Mouse (Mus musculus): Measurements from ENCODE around the gene Tprn.
"Not testable (repeated sequence)": the region's sequence is repeated elsewhere in the genome, so short reads cannot be mapped to it uniquely, and the experiment has no call there.

Gene Tprn

DNA sequence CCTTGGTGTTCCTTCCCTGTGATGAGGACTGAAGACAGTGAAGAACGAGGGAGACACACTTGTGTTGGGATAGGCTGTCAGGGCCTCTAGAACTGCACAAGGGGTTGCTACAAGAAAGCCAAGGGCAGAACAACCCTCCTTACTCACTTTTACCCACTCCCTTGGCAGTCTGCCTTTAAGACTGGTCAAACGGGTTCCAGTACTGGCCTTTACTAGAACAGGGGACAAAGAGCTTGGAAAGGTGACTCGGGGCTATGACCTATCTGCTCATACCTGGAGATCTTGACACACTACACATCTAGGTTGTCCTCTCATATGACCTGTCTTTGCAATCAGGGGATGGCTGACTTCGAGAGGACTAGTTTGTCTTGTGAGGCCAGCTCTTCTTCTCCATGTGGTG, 24.9 kb upstream of the Tprn start:
- DNase-seq (ENCODE audit: low spot score) = no peak

DNA sequence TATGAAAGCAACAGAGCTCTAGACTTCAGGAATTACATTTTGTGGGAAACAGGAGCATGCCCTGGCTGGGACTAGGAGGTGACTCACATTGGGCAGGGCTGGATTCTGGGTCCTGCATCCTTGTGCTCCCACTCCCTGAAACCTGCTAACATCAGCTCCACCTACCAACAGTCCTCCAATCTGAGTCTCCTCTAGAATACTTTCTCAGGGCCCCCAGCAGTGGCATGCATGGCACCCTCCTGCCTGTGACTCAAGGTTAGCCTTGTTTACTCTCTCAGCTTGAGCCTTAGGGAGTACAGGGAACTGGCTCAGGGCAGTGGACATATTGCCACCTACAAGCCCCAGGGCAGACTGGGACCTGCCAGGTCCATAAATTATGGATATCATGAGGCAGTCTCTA, 24.3 kb upstream of the Tprn start:
- DNase-seq (ENCODE audit: low spot score) = no peak

DNA sequence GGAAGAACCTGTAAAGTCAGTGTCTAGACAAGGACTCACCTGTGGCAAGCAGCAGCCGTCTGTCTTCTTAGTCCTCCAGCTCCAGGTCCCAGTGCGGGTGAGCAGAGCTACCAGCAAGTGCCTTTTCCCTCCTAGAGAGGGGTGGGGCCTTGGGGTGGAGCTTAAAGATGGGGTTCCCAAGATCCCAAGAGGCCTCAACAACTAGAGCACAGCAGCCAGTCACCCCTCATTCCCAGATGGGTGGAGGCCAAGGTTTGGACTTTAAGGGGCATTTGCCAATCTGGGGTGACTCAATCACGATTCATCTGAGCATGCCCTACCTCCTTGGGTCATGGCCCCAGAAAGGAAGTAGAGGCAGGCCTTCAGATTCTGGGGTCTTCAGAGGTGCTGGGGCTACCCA, 22.7 kb upstream of the Tprn start:
- no peak for DNase-seq (ENCODE audit: low spot score)

DNA sequence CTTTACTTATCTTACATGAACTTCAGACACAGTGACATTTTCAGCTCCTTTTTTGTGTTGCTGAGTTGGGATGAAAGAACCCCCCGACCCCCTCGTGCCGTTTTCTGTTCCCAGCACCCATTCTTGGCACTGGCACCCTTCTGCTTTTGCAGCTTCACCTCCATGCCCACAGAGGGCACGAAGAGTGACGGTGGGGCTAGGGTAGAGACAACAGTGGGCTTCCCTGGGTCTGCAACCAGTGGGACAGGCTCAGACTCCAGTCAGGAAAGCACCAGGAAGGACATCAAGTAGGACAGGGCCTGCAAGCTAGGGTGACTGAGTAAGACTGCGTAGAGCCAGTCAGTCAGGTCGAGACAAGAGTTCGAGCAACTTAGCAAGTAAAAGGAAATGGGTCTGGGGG, 22.1 kb upstream of the Tprn start:
- no peak for DNase-seq (ENCODE audit: low spot score)

DNA sequence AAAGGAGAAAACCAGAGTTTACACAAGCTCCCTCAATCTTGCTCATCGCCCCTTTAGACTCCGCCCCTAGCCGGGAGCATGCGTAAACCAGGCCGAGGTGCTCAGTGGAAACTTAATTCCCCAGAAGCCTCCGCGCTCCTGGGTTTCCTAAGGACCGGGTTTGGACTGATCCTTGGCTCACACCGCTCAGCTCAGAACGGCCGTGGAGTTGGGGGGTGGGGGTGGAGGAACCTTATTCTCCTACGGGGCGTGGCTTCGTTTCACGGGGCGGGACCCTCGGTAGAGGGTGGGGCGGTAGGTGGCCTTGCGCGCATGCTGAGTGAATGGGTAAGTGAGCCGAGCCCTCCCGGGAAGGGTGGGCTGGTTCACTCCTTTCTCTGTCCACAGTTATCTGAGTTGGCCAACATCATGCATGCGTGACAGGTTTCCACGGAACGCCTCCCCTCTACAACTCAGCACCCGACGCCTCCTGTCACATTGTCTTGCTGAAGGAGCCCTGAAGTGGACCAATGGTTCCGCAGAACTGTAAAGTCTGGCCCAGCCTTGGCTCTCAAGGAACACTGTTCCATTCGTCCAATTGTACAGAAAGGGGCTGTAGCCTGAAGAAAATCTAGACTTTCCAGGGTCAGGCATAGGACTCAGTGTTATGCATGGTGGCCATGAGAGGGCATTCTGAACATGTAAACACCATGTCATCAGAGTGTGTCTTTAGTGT, 21.5 kb upstream of the Tprn start:
- peak; percentile 68 for DNase-seq (ENCODE audit: low spot score)

DNA sequence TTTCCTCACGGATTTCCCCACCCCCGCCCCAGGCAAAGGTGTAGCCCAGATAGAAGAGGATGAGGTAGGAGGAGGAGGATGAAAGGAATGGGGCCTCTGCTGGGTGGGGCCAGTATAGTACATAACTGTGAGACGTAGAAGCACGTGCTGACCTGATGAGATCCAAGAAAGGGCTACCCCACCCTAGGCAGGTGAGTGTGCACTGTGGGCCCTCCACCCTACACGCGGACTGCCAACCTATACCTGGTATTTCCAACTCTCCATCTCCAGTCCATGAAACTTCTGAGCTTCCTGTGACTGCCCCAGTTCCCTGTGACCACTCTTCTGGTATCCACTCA, 21.0 kb upstream of the Tprn start:
- DNase-seq (ENCODE audit: low spot score) = no peak

DNA sequence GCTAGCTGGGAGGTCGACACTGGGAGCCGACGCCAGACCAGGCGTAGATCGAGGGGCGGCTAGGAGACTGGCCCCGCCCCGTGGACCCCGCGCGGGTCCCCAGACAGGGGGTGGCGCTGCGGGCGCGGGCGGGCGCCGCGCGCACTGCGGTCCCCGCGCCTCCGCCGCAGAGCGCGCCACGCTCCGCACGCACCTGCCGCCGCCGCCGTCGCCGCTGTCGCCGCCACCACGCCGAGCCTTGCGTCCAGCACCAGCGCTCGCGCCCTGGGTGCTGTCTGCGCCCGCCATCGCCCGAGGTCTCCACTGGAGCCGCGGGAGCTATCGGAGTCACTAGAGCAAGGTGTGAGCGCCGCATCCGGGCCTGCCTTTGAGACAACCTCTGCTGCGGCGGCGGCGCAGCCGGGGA, 20.3 kb upstream of the Tprn start, which contains the start of the genes Rnf208 and Cysrt1:
Gene Rnf208 (plus strand): TSS at position 155 of the 406 bp plus-strand sequence.
Gene Cysrt1 (minus strand): TSS at position 352 of the 406 bp plus-strand sequence.
- no peak for DNase-seq (ENCODE audit: low spot score)

DNA sequence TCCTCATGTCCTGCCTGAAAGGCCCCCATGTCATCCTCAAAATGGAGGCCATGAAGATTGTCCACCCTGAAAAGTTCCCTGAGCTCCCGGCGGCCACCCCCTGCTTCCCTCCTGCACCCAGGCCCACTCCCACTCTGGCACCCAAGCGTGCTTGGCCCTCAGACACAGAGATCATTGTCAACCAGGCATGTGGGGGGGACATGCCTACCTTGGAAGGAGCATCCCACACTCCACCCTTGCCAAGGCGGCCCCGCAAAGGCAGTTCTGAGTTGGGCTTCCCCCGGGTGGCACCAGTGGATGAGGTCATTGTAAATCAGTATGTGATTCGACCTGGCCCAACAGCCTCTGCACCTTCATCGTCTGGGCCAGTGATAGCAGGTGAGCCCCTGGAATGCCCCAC, 19.1 kb upstream of the Tprn start:
- no peak for DNase-seq (ENCODE audit: low spot score)

DNA sequence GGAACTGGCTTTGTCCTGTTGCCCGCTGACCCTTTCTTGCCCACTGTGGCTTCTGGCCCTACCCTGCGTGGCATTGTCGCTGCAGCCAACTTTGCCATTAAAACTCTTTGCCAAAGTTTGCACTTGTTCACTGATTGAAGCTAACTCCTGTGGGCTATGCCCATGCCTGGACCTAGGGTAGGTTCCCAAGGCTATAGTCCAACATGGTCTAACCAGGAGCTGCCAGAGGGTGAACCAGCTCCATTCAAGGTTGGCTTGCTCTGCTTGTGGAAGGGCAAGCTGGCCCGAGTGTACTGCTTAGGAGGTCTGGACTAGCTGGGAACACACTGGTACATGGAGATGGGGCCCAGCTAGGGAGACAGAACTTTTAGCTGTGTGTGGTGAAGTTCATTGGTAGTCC, 18.3 kb upstream of the Tprn start:
- DNase-seq (ENCODE audit: low spot score) = no peak

DNA sequence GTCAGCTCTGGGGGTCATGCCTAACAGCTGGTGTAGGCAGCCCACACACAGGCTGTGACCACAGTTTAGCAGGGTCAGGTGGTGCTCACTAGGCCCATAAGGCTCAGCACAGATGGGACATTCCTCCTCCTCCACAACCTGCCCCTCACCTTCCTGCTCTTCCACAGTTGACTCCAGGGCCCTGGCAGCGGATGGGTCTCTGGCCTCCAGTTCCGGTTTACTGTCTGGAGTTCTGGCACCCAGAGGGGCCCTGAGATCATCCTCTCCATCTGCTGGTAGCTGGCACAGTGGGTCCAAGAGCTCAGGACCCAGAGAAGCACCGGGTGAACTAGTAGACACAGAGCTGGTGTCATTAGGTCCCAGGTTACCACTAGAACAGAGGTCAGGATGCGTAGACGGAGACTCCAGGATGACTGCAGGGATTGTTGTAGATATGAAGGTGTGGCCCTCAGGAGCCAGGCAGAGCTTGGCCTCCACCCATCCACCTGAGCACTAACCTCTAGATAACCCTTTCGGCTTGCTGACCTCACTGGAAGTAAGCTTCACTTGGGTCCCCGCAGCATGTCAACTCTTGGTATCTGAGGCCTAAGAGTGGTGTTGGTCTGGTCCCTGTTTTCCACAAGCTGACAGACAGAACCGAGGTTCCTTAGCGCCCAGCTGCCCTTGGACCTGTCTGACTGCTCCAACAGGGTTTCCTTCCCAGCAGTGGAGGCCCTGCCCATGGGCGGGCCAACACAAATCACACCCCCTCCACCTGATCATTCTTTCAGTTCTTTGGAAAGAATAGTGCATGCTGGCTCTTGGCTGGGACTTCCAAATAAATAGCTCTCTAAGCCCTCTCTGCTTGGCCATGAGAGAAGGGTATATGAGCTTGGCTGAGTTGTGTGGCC, 16.0 kb upstream of the Tprn start, which contains the start of gene AL732309.1:
Gene AL732309.1 (minus strand): TSS at position 681 of the 890 bp plus-strand sequence.
- DNase-seq (ENCODE audit: low spot score) = no peak

DNA sequence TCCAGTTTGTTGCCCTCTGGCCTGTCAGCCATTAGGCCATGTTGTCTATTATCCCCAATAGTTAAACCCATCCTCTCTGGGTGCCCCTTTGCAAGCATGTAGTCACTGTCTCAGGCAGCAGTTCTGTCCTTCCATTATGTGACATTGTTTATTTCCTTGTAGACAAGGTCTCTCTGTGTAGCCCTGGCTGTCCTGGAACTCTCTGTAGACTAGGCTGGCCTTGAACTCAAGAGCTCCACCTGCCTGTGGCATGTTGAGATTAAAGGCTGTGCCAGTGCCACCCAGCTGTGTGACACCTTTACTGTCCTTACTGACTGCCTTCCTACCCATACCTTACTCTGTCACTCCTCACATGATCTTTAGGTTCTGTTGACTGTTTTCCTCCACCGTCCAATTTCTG, 10.1 kb upstream of the Tprn start:
- no peak for DNase-seq (ENCODE audit: low spot score)

DNA sequence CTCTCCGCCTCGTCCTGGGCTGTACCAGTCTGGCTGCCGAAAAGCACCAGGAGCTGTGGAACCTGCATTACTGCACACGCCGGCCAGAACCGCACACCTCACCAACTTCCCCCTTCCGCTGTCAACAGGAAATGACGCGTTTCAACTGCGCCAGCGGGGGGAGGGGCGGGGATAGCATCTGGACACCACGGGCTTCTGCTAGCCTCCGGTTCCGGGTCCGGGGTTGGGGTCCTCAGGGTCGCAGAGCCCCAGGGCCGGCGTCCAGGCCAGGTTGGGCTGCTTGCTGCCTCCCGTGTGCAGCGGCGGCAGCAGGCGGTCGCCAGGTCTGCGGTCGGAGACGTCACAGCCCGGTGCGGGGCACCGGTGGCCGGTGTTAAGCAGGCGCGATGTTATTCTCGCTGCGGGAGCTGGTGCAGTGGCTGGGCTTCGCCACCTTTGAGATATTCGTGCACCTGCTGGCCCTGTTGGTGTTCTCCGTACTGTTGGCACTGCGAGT, 7.1 kb upstream of the Tprn start, which contains the start of gene Tmem203:
Gene Tmem203 (plus strand): TSS at position 156 of the 496 bp plus-strand sequence.
- DNase-seq (ENCODE audit: low spot score) = peak; percentile 68

DNA sequence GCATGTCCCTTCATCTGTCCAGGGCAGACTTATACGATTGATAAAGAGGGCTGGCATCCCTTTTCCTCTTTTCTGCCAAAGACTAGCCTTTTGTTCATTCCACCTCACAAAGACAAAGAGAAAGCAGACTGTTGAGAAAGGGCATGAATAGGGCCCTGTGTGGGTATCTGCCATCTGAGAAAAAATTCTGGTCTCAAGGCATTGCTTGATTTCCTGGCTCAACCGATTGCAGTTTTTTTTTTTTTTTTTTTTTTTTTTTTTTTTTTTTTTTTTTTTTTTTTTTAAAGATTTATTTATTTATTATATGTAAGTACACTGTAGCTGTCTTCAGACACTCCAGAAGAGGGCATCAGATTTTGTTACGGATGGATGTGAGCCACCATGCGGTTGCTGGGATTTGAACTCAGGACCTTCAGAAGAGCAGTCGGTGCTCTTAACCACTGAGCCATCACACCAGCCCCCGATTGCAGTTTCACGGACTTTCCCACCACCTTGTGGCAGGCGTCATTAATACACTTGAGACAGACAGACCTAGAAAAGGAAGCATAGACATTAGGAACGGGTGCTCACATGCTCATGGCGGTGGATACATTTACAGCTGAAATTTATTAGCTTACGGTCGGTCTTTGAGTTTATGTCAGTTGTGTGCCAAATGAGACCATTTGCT, 5.8 kb upstream of the Tprn start:
- not testable (repeated sequence) for DNase-seq (ENCODE audit: low spot score)

DNA sequence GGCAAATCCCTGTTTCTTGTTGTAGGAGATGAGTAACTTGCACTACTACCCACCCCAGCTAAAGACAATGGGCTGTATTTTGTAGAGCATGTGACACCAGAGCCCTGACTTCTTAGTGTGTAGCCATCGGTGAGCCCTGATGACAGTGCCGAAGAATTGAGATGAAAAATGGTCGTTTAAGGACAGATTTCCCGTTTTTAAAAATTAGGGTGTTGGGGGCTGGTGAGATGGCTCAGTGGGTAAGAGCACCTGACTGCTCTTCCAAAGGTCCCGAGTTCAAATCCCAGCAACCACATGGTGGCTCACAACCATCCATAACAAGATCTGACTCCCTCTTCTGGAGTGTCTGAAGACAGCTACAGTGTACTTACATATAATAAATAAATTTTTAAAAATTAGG, 5.2 kb upstream of the Tprn start:
- DNase-seq (ENCODE audit: low spot score) = not testable (repeated sequence)

DNA sequence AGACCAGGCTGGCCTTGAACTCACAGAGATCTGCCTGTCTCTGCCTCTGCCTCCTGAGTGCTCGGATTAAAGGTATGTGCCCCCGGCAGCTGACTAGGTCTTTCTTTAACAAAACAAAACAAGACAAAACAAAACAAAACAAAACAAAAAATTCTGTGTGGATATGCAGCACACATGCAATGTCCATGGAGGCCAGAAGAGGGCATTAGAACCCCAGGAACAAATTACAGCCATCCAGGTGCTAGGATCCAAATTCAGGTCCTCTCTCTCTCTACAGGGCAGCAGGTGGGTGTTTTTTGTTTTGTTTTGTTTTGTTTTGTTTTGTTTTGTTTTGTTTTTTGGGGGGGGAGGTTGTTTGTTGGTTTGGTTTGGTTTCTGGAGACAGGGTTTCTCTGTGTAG, 3.5 kb upstream of the Tprn start:
- no peak for DNase-seq (ENCODE audit: low spot score)

DNA sequence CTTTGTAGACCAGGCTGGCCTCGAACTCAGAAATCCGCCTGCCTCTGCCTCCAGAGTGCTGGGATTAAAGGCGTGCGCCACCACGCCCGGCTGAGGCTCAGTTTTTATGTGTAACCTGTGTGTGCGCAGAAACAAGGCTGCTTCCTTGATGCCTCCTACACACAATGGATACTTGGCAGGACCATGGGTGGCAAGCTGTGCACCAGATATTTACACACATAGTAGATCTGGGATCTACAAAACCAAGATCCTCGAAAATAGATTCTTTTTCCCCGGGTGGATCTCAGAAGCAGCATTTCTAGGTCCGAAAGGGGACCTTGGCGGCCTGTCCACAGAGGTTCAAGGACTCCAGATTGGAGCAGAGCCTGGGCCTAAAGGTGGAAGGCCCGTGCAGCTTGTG, 548 bp upstream of the Tprn start:
- DNase-seq (ENCODE audit: low spot score) = no peak

DNA sequence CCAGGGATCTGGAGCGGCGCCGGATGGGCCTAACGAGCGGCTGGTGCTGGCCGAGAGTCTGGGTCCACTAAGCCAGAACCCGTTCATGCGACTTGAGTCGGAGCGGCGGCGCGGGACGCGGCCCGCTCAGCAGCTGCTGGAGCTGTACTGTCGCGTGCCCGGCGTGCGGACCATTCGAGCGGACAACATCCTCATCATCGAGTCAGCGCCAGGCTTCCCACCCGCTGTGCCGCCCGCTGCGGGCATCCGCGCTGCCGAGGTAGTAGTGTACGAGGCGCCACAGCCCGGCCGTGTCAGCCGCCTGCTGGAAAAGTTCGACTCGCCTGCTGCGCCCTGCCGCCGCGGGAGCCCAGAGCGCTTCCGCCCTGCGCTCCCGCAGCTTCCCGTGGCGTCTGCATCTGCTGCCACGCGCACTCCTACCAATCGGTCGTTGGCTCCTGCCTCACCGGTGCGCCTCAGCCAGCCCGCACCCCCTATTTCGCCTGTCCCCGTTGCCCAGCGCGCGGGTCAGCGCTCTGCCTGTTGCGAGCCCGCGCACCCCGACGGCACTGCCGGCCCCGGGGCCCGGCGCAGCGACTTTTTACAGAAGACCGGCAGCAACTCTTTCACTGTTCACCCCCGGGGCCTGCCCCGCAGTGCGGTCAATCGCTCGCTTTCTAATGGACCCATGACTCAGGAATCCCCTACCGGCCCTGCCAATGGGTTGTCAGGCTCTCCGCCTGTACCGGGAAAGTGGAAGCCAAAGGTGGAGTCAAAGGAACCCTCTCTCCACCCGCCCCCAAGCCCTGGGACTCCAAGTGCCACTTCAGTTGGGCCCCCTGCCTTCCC, 591 bp downstream of the Tprn start:
- DNase-seq (ENCODE audit: low spot score) = no peak

DNA sequence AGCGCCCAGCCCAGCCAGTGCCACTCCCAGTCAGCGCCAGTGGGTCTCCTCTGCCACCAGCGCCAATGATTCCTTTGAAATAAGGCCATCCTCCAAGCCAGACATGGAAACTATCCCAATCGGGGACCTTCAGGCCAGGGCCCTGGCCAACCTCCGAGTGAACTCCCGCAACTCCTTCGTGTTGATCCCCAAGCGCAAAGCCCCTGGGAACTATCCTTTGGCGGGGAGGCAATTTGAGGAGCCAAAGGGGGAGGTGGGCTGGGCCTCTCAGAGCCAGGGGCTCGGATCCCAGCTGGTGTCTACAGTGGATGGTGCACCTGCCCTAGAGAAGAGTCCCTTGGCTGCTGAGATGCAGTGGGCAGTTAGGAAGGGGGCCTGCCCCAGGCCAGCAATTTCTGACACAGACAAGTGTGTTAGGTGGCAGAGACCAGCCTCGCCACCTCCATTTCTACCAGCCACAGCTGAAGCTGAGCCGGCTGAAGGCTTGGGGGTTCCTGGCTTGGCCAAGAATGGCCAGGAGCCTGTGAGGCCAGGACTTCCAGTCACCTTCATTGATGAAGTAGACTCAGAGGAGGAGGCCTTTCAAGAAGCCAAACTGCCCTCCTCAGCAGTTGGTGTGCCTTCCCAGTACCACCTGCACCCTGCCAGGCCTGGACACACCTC, 1.3 kb downstream of the Tprn start:
- DNase-seq (ENCODE audit: low spot score) = no peak

DNA sequence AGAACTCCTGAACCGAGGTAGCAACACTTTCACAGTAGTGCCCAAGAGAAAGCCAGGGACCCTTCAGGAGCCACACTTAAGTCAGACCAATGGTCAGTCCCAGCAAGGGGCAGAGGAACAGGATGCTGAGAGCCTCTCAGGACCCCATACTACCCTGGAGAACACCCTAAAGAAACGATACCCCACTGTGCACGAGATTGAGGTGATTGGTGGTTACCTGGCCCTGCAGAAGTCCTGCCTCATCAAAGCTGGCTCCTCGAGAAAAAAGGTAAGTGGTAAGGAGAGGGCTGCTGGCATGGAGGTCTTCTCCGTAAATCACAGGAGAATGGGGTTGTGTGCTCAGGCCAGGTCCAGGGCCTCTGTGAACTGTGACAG, 1.9 kb downstream of the Tprn start:
- no peak for DNase-seq (ENCODE audit: low spot score)

DNA sequence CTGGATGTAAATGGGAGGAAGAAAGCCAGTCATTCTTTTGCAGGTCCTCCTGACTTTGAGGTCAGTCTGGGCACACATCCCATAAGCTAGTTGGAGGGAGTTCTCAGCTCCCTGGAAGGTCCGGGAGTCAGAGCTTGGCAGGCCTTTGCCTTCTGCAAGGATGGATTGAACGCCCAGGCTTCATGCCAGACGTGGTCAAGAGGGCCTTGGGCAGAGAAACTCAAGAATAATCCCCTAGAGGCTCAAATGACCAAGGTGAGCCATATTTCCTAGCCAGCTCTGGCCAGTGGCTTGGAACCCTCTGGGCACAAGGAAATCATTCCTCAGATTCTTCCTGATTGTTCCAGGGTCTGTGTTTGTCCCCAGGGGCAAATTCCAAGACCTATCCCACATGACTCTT, 2.4 kb downstream of the Tprn start:
- no peak for DNase-seq (ENCODE audit: low spot score)
